Mouse (Mus musculus) left cerebral cortex, postnatal 36 days (tissue): ENCODE measurements around the gene Olfr1475. TPM values are rescaled to one million over a fixed set of nuclear protein-coding genes. Genes with fewer than 3 reads are reported as not detected.
"Not testable (repeated sequence)": the region's sequence is repeated elsewhere in the genome, so short reads cannot be mapped to it uniquely, and the experiment has no call there.

ENCODE experiments used
- DNase-seq, 2 experiments: peaks; one replicate each; pipeline ENCODE4 v3.0.0; 2021 to 2022; ENCODE audit warnings: low spot score in 2 of 2, mixed read lengths in 1 of 2
- intact Hi-C: fragments of 180-260 bp; cut with DNase I; formaldehyde crosslinking; loops from one replicate; pipeline ENCODE4 v1.15.1; 2025
- total RNA-seq, 2 experiments: library from RNA; stranded (reverse); gene quantifications; 2 replicates each; pipeline ENCODE4 v1.2.3; 2021

Gene Olfr1475
- total RNA-seq = not detected

- DNase-seq = no peak
- intact Hi-C loops = no loop called here
Measured at GRCm38 (mm10) chr19:13480096-13480495, at the start of gene Olfr1475. Olfr1475 (minus strand) TSS chr19:13480196.

- DNase-seq = no peak
- intact Hi-C loops = no loop called here
Measured at GRCm38 (mm10) chr19:13527613-13528012, 47.6 kb upstream of the Olfr1475 start, which contains the start of gene Olfr1480. Olfr1480 (plus strand) TSS chr19:13527913.

- DNase-seq = no peak
- intact Hi-C loops = loop anchor here (1.0 kb wide), 1 partner anchor 82 kb away; no protein-coding TSS in a partner anchor
Measured at GRCm38 (mm10) chr19:13500246-13500645, 20.2 kb upstream of the Olfr1475 start, which contains the start of gene Olfr1477. Olfr1477 (plus strand) TSS chr19:13500546.

GRCm38 (mm10) chr19:13469265-13469664 is 10.7 kb downstream of the Olfr1475 start, which contains the start of gene Olfr1474:
Olfr1474 (plus strand) TSS chr19:13469565.
- not testable (repeated sequence) for DNase-seq

GRCm38 (mm10) chr19:13455986-13456385 is 24.0 kb downstream of the Olfr1475 start, which contains the start of gene Olfr1472:
Olfr1472 (minus strand) TSS chr19:13456086.
- DNase-seq = no peak
- intact Hi-C loops = no loop called here

More at GRCm38 (mm10) chr19:13469265-13469664, 10.7 kb downstream of the Olfr1475 start, which contains the start of gene Olfr1474:
- intact Hi-C loops = not testable (repeated sequence)

GRCm38 (mm10) chr19:13443109-13443508 is 36.9 kb downstream of the Olfr1475 start, which contains the start of gene Olfr1471:
Olfr1471 (plus strand) TSS chr19:13443409.
- intact Hi-C loops, DNase-seq: not testable (repeated sequence)

Other genes with a start within 250 kb of the Olfr1475 start
- gene Olfr1463, start 248.9 kb downstream of the Olfr1475 start, total RNA-seq = not detected
- not detected for gene Olfr1465, start 164.7 kb downstream of the Olfr1475 start, total RNA-seq
- not detected for gene Olfr1466, start 141.3 kb downstream of the Olfr1475 start, total RNA-seq
- not detected for gene Olfr1467, start 118.0 kb downstream of the Olfr1475 start, total RNA-seq
- not detected for gene Olfr1469, start 72.3 kb downstream of the Olfr1475 start, total RNA-seq
- gene Olfr1471, start 36.8 kb downstream of the Olfr1475 start, total RNA-seq = not detected
- not detected for gene Olfr1472, start 24.1 kb downstream of the Olfr1475 start, total RNA-seq
- not detected for gene Olfr1474, start 10.6 kb downstream of the Olfr1475 start, total RNA-seq
- not detected for gene Olfr1477, start 20.4 kb upstream of the Olfr1475 start, total RNA-seq
- gene Olfr1480, start 47.7 kb upstream of the Olfr1475 start, total RNA-seq = not detected
- not detected for gene Olfr1484, start 103.3 kb upstream of the Olfr1475 start, total RNA-seq
- gene Olfr1487, start 137.2 kb upstream of the Olfr1475 start, total RNA-seq = not detected
- not detected for gene Olfr1489, start 151.4 kb upstream of the Olfr1475 start, total RNA-seq
- not detected for gene Olfr1490, start 170.9 kb upstream of the Olfr1475 start, total RNA-seq
- gene Olfr1491, start 217.1 kb upstream of the Olfr1475 start, total RNA-seq = not detected
- not detected for gene Olfr1493-ps1, start 243.1 kb upstream of the Olfr1475 start, total RNA-seq